Mouse (Mus musculus): ENCODE results near the gene Oat. TPM values are rescaled to one million over a fixed set of nuclear protein-coding genes. Genes with fewer than 3 reads are reported as not detected.

Oat gene
- total and polyA plus RNA-seq, 3 experiments = 87.6 to 204 (median 104) TPM

DNA sequence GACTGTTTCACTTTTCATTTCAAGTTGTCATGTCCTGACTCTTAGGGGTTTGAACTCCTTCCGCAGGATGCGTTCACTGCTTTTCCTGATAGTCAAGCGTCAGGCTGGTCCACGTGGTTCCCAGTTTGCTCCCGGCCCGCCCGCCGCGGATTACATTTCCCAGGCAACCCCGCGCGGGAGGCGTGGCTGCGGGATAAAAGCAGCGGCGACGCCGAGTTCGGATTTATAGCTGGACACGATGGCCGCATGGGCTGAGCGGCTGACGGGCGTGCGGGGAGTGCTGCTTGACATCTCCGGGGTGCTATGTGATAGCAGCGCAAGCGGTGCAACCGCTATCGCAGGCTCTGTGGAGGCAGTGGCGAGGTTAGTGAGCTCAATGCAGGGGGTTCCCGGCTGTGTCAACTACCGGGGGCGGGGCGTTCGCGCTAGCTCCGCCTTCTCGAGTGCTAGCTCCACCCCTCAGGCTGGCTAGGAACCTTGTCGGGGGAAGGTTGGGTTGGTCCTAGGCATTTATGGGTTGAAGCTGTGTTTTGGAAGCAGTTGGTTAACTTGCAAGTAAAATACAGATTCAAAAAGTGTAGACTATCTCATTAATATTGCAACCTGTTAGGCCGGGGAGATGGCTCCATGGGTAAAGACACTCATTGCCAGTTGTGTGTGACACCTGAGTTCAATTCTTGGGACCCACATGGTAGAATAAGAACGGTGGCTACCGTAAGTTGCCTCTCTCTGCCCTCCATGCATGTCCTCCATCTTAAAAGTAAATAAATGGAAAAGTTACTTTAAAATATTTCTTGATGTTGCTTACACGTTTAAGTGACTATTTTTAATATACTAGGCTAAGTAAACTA is 34.5 kb upstream of the Oat start, which contains the start of gene Lhpp:
Gene Lhpp, plus strand, starts transcription at position 171 of the 851 bp plus-strand sequence.
- dilution Hi-C loops (cut with MboI; ENCODE audit: extremely low pct_ligation_motif_present, extremely low pct_unique_long_range_greater_than_20kb, low sequenced_read_pairs) = no loop called here
- Histone ChIP-seq H3K4me2 (ENCODE audit: insufficient read depth, low read depth, poor library complexity, severe bottlenecking) (peak within 1 kb of the TSS; percentile 1), H3K27ac (ENCODE audit: insufficient read depth, low read depth) (no peak within 1 kb of the TSS), H3K9me3 (replicated peaks; ENCODE audit: low read length) (no peaks in the 10 kb centered on the region), H3K27me3 (replicated peaks) (peaks cover 35% of the 10 kb centered on the region), H3K9ac (ENCODE audit: insufficient read depth, low read depth) (peak within 1 kb of the TSS; percentile 0), H3K4me1 (ENCODE audit: control insufficient read depth in 1 of 2, insufficient read depth in 2 of 2) (peaks cover 6 to 43% of the 10 kb centered on the region in 2 experiments; a peak in 2 of 4 replicates), H3K4me3 (replicated peaks in 1 of 3; ENCODE audit: low read depth in 2 of 3, low read length in 2 of 3, poor library complexity in 1 of 3) (peak within 1 kb of the TSS; percentile 55 to 66 (median 63)), H3K79me2 (replicated peaks; ENCODE audit: control insufficient read depth, extremely low read depth, insufficient read depth, poor library complexity, severe bottlenecking) (no peaks in the 10 kb centered on the region), H3K36me3 (replicated peaks in 1 of 2; ENCODE audit: control insufficient read depth in 1 of 2, insufficient read depth in 1 of 2, low read length in 1 of 2) (no peaks in the 10 kb centered on the region)
- TF ChIP-seq JUN (IDR thresholded peaks at IDR 0.05; ENCODE audit: insufficient read depth, low read depth, low read length) (no peak), JUND (conservative IDR thresholded peaks at IDR 0.05; ENCODE audit: low read depth, low read length) (no peak), ZKSCAN1 (IDR thresholded peaks at IDR 0.05; ENCODE audit: borderline replicate concordance, low read depth, low read length) (no peak), EP300 (IDR thresholded peaks at IDR 0.05; ENCODE audit: low read length) (no peak), MXI1 (IDR thresholded peaks at IDR 0.05; ENCODE audit: low read depth, low read length) (peak; percentile 96), MAX (IDR thresholded peaks at IDR 0.05; ENCODE audit: low read length) (peak; percentile 97), ZNF384 (IDR thresholded peaks at IDR 0.05; ENCODE audit: low read depth, low read length) (no peak), GABPA (IDR thresholded peaks at IDR 0.05; ENCODE audit: insufficient replicate concordance, low read depth, low read length) (no peak), NELFE (IDR thresholded peaks at IDR 0.05; ENCODE audit: low read depth, low read length) (peak; percentile 67), MAFK (IDR thresholded peaks at IDR 0.05; ENCODE audit: insufficient replicate concordance, low read length) (no peak), USF2 (conservative IDR thresholded peaks at IDR 0.05; ENCODE audit: low read depth, low read length) (0 out of 2 replicates have a peak, but pooled peaks have one; percentile 18), USF1 (IDR thresholded peaks at IDR 0.05; ENCODE audit: low read depth, low read length) (peak; percentile 50), ETS1 (conservative IDR thresholded peaks at IDR 0.05; ENCODE audit: low read depth, low read length) (peak; percentile 35; the same call in 1 of the 2 replicates), TBP (conservative IDR thresholded peaks at IDR 0.05; ENCODE audit: low read depth, low read length) (0 out of 2 replicates have a peak, but pooled peaks have one; percentile 43), IRF4 (IDR thresholded peaks at IDR 0.05; ENCODE audit: low read depth, low read length) (peak; percentile 42; the same call in 1 of the 2 replicates), CHD2 (IDR thresholded peaks at IDR 0.05; ENCODE audit: low read length) (no peak), MYC (IDR thresholded peaks at IDR 0.05; ENCODE audit: low read depth, low read length) (peak; percentile 84), TCF12 (IDR thresholded peaks at IDR 0.05; ENCODE audit: low read depth, low read length) (peak; percentile 42; the same call in 1 of the 2 replicates), MEF2A (IDR thresholded peaks at IDR 0.05; ENCODE audit: borderline replicate concordance, low read depth, low read length) (peak; percentile 24; the same call in 1 of the 2 replicates), ELF1 (IDR thresholded peaks at IDR 0.05; ENCODE audit: low read depth, low read length) (peak; percentile 50), NRF1 (IDR thresholded peaks at IDR 0.05; ENCODE audit: low read depth, low read length) (0 out of 2 replicates have a peak, but pooled peaks have one; percentile 13), POLR2A (IDR thresholded peaks at IDR 0.05; ENCODE audit: low read depth, low read length) (peak; percentile 69), SIN3A (IDR thresholded peaks at IDR 0.05; ENCODE audit: low read length) (peak; percentile 28; the same call in 1 of the 2 replicates), HCFC1 (IDR thresholded peaks at IDR 0.05; ENCODE audit: low read depth, low read length) (peak; percentile 50), SMC3 (IDR thresholded peaks at IDR 0.05; ENCODE audit: low read depth, low read length) (no peak)
- peak; percentile 78 for DNase-seq (ENCODE audit: extremely low read depth)
- in situ Hi-C loops (cut with MboI; ENCODE audit: low pct_ligation_motif_present, low pct_unique_long_range_greater_than_20kb, low sequenced_read_pairs) = no loop called here
